Mouse (Mus musculus) fibroblast of lung, adult 2 months (primary cell): ENCODE measurements around the gene Cdc42ep1.

Source experiments
- DNase-seq: peaks from one replicate; pipeline ENCODE4 v3.0.0-alpha.2; 2011; ENCODE audit warnings: low read depth

The Cdc42ep1 gene

GRCm38 (mm10) chr15:78842371-78843163 lies at the start of gene Cdc42ep1:
Gene Cdc42ep1, plus strand, starts transcription at chr15:78842624.
- DNase-seq = no peak

- DNase-seq = no peak
Observed at GRCm38 (mm10) chr15:78796196-78797059, 46.0 kb upstream of the Cdc42ep1 start.

- DNase-seq = no peak
Observed at GRCm38 (mm10) chr15:78797060-78797329, 45.4 kb upstream of the Cdc42ep1 start.

DNA sequence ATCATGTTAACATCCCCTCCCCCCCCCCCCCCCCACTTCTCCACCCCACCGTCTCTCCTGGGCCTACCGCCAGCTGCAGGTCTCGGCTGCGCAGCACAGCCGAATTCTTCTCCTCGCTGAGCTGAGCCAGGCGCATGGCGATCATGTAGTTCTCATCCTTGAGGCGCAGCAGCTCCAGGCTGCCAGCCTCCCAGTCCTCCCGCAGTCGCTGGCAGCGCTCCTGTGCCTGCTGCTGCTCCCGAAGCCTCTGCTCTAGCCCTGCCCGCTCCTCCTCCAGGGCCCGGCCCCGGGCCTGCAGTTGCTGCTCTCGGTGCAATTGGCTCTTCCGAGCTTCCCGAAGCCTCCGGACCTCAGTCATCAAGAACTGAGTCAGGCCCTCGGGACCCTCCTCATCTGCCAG lies 43.4 kb upstream of the Cdc42ep1 start:
- no peak for DNase-seq

DNA sequence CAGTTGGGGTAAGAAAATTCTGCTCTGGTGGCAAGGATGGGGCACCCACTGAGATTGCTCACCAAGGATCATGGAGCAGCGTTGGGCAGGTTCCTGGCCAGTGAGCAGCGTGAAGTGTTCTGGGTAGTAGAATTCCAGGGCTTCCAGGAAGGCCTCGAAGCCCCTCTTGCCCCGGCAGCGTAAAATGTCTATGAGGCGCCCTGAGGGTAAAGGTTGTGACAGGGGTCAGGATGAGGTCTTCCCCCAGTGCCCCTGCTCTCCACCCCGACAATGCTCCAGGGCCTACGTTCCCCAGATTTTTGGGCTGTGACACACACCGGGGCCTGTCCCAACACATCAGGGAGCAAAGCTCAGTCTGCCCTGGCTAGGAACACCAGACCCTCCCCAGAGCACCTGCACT lies 40.9 kb upstream of the Cdc42ep1 start:
- no peak for DNase-seq

GRCm38 (mm10) chr15:78801971-78802741 lies 40.3 kb upstream of the Cdc42ep1 start:
- no peak for DNase-seq

DNA sequence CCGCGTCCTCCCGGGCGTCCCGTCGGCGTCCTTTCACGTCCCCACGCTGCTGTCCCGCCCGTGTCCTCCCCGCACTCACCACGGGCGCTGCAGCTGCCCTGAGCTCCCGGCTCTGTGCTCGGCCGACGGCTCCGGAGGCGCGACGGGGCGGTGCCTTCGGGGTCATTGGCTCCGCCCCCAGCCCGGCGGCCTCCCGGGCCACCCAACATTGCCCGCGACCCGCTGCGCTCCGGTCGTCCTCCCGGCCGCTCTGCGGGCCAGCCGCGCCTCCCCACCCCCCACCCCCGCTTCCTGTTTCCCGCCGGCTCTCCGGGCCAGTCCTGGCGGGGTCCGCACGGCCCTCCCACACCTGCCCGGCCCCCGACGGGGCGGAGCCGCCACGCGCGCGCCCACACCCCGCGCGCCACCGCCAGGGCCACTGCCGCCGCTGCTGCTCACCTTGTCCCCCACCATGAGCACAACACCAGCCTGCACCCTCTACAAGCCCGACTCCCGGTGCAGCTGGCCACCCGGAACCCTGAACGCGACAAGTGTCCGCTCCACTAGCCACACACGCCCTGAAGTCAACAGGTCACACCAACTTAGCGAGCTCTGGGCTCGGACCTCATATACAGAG lies 39.5 kb upstream of the Cdc42ep1 start, which contains the start of gene Card10:
Gene Card10, minus strand, starts transcription at position 267 of the 616 bp plus-strand sequence.
- no peak for DNase-seq

GRCm38 (mm10) chr15:78803499-78803900 lies 38.9 kb upstream of the Cdc42ep1 start:
- DNase-seq = no peak

GRCm38 (mm10) chr15:78804326-78804725 lies 38.1 kb upstream of the Cdc42ep1 start:
- DNase-seq = no peak

DNA sequence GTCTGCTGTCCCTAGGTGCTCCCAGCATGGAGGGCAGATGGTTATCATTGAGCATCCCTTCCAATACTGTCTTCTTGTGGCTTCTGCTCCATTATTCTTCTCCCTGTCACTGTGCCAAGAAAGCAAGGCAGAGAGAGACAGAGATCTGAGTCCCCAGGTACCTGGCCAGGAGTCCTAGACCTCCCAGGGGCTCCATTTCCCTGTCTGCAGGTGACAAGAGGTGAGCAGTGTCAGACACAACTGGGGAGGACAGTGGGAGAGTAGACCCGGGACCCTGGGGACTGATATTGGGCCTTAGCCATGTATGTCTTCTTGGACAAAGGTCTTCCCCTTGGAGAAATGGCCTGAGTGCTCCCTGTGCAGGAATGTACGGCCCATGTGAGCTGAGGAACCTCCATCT lies 37.1 kb upstream of the Cdc42ep1 start:
- DNase-seq = no peak

- no peak for DNase-seq
Observed at GRCm38 (mm10) chr15:78806614-78807013, 35.8 kb upstream of the Cdc42ep1 start.

DNA sequence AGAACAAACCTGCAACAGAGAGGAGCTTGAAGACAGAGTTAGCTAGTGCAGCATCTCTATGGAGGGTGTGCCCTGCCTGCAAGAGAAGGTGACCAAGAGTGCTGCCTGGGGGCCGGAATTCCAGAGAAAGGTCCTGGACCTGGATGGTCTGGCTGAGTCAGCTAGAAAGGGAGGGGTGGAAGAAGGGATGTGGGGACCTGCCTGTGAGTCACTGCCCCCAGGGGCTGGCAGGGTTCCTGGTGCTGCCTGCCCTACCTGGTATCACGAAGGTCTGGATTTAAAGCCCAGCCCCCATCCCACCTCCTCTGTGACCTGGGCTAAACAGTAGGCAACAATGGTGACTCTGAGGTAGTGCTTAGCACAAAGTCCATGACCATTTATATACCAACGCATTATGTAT lies 35.3 kb upstream of the Cdc42ep1 start:
- no peak for DNase-seq

GRCm38 (mm10) chr15:78808980-78809379 lies 33.4 kb upstream of the Cdc42ep1 start:
- DNase-seq = no peak

DNA sequence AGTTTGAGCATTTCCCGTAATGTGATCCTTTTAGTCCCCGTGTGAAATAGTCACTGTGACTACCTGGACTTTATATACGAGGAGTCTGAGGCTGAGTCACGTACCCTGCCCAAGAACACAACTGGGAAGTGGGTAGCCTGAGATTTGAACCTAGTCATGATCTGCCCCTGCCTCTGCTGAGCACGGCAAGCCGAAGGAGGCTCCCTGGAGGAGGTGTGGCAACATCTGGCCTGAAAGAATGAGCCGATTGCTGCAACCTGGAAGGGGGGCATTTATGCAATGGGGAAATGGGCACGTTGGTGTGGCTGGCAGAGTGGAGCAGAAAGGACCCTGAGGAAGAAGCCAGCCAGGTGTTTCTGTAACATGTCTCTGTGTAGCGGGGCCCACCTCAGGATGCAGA lies 32.7 kb upstream of the Cdc42ep1 start:
- no peak for DNase-seq

DNA sequence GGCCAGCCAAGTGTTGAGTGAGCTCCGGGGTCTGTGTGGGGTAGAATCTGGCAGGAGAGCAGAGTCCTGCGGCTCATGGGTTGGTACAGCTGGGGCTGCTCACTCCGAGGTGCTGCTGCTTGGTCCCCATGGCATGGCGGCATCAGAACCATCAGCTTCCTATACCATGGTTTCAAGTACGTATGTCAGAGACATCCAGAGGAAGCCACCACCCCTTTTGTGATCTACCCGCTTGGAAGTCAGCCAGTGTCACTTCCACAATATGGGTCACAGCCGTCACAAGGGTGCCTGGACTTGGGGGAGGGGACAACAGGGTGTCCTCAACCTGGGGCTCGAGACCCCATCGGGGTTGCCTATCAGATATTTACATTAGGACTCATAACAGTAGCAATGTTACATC lies 32.3 kb upstream of the Cdc42ep1 start:
- no peak for DNase-seq

DNA sequence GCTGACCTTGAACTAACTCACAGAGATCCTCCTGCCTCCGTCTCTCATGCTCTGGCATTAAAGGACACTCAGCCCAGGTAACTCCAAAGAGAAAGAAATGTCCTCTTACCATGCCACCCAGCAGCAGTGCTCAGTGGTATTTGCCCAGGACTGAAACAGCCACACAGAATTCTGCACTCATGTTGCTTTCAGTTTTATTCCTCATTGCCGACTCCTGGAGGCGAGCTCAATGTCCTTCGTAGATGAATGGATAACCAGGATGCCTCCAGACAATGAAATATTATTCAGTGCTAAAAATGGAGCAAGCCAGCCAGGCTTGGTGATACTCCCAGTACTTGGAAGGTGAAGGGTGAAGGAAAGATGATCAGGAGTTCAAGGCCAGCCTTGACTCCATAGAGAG lies 28.8 kb upstream of the Cdc42ep1 start:
- DNase-seq = no peak

DNA sequence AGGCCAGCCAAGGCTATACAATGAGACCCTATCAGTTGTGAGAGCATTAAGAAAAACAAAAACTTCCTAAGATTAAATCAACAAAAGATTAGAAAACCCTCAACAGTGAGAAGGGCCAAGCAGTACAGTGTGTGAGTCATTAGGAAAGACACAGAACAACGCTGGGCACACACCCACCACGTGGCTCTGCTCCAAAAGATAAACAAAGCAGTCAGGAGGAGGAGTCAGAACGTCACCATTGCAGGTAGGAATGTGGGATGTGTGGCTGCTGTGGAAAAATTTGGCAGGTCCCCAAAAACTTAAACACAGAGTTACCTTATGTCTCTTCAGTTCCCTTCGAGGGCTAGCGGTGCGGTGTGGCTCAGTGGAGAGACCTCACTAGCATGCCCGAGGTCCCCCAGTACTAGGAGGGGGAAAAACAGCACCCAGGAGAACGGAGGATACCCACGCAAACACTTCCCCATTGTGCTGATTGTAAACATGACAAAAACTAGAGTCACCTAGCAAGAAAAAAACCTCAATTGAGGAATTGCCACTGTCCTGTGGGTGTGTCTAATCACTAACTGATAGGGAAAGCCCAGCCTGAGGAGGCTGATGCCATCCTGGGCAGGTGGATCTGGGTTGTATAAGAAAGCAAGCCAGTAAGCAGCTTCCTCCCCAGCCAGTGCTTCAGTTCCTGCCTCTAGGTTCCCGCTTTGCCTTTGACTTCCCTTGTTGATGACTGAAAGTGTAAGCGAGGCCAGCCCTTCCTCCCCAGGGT lies 26.9 kb upstream of the Cdc42ep1 start:
- no peak for DNase-seq

- DNase-seq = no peak
Observed at GRCm38 (mm10) chr15:78816074-78816391, 26.4 kb upstream of the Cdc42ep1 start.

GRCm38 (mm10) chr15:78826213-78827204 lies 15.9 kb upstream of the Cdc42ep1 start:
- no peak for DNase-seq

DNA sequence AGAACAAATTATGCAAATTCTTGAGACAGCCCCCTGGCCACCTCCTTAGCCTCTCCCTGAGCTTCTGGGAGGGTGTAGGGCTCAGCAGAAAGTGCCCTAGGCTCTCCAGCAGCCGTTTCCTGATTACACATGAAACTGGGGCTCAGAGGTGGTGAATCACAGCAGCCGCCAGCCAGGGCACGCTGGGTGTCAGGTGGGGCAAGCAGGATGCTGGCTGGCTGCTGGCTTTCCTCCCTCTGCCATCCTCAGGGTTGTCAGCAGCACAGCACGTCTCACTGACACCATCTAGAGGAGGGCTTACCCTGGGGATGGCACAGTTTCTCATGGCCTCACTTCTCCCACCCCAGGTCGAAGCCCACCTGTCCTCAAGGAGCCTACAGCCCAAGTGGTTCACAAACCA lies 14.1 kb upstream of the Cdc42ep1 start:
- no peak for DNase-seq
